Mouse (Mus musculus): Measurements from ENCODE around the gene Jam2.
A peak's percentile ranks its signal among the peaks of the same experiment; 100 is the strongest.

Jam2 gene

GRCm38 (mm10) chr16:84774003-84774703 lies at the start of gene Jam2:
Gene Jam2 (plus strand): TSS chr16:84774123.
- peak; percentile 20 to 36 for DNase-seq (ENCODE audit: low spot score in 2 of 2)

- no peak for DNase-seq (ENCODE audit: low spot score in 2 of 2)
These were observed 39.1 kb upstream of the Jam2 start for GRCm38 (mm10) chr16:84734806-84735165.

- peak; percentile 97 to 98 for DNase-seq (ENCODE audit: low spot score in 2 of 2)
These were observed 38.5 kb upstream of the Jam2 start, which contains the start of gene Mrpl39 for GRCm38 (mm10) chr16:84735166-84736105. Gene Mrpl39 (minus strand): TSS chr16:84735742.

GRCm38 (mm10) chr16:84737358-84737757 lies 36.6 kb upstream of the Jam2 start:
- no peak for DNase-seq (ENCODE audit: low spot score in 2 of 2)

- DNase-seq (ENCODE audit: low spot score in 2 of 2): no peak
These were observed 29.0 kb upstream of the Jam2 start for GRCm38 (mm10) chr16:84744703-84745490.

- no peak for DNase-seq (ENCODE audit: low spot score in 2 of 2)
These were observed 28.1 kb upstream of the Jam2 start for GRCm38 (mm10) chr16:84745721-84746306.

- DNase-seq (ENCODE audit: low spot score in 2 of 2): no peak
These were observed 6.0 kb upstream of the Jam2 start for GRCm38 (mm10) chr16:84767956-84768355.

GRCm38 (mm10) chr16:84769182-84769581 lies 4.7 kb upstream of the Jam2 start:
- DNase-seq (ENCODE audit: low spot score in 2 of 2): no peak

GRCm38 (mm10) chr16:84769619-84770464 lies 4.1 kb upstream of the Jam2 start:
- no peak for DNase-seq (ENCODE audit: low spot score in 2 of 2)

GRCm38 (mm10) chr16:84770891-84771290 lies 3.0 kb upstream of the Jam2 start:
- DNase-seq (ENCODE audit: low spot score in 2 of 2): no peak

GRCm38 (mm10) chr16:84771461-84771860 lies 2.5 kb upstream of the Jam2 start:
- DNase-seq (ENCODE audit: low spot score in 2 of 2): no peak

GRCm38 (mm10) chr16:84772496-84773267 lies 1.2 kb upstream of the Jam2 start:
- no peak for DNase-seq (ENCODE audit: low spot score in 2 of 2)

- DNase-seq (ENCODE audit: low spot score in 2 of 2): no peak
These were observed 558 bp upstream of the Jam2 start for GRCm38 (mm10) chr16:84773268-84773861.

- DNase-seq (ENCODE audit: low spot score in 2 of 2): peak; percentile 34 to 39
These were observed 873 bp downstream of the Jam2 start for GRCm38 (mm10) chr16:84774761-84775231.

GRCm38 (mm10) chr16:84775356-84775755 lies 1.4 kb downstream of the Jam2 start:
- DNase-seq (ENCODE audit: low spot score in 2 of 2): no peak

GRCm38 (mm10) chr16:84776089-84776784 lies 2.3 kb downstream of the Jam2 start:
- no peak for DNase-seq (ENCODE audit: low spot score in 2 of 2)

- DNase-seq (ENCODE audit: low spot score in 2 of 2): no peak
These were observed 4.5 kb downstream of the Jam2 start for GRCm38 (mm10) chr16:84778431-84778830.

GRCm38 (mm10) chr16:84778861-84779630 lies 5.1 kb downstream of the Jam2 start:
- no peak for DNase-seq (ENCODE audit: low spot score in 2 of 2)

Measured in frontal cortex, postnatal 25 days (tissue).